30 mouse cellular contexts compared by ENCODE assay signal in the genomic region with DNA sequence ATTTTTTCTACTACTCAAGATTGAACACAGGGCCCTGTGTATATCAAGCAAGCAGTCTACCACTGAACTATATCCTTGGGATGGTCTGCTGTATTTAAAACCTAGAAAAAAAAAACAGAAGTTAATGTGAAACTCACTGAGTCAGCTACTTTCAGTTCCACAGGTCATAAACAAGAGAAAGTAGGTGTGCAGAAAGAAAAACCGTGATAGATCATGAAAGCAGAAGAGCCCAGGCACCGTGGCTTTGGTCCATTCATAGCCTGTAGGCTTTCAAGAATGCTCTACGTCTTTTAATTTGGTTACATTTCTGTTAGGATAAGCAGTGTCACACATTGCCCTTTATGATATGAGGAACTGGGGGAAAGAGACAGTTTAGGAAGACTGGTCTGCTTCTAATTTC. TPM values are rescaled to one million over a fixed set of nuclear protein-coding genes. Genes with fewer than 3 reads are reported as not detected.
A peak's percentile ranks its signal among the peaks of the same experiment; 100 is the strongest.
DNase-seq lines count a peak whose midpoint lies in the region; ATAC-seq and TF ChIP-seq lines count a peak whose summit lies in the region.
"Had no signal": no experiment of that assay in that cellular context is flagged by ENCODE, and none has a peak within 500 bp of the region (broad histone marks: within the 10 kb centered on the region; RNA-seq: fewer than 3 reads in every experiment).

No protein-coding gene starts in this region.

- H3K36me3 ChIP-seq in splenic B cell, adult 2 months (ENCODE audit: control insufficient read depth, insufficient read depth, low read length, poor library complexity, severe bottlenecking): no peaks in the 10 kb centered on the region
- H3K36me3 ChIP-seq in kidney, embryonic 16.5 days (ENCODE audit: insufficient read depth, low read length): no peaks in the 10 kb centered on the region
- H3K36me3 ChIP-seq in heart, adult 2 months (ENCODE audit: control insufficient read depth, insufficient read depth, low read length): no peaks in the 10 kb centered on the region
- H3K36me3 ChIP-seq: heart, embryonic 13.5 days; limb, embryonic 10.5 days; limb, embryonic 15.5 days; liver, embryonic 15.5 days; midbrain, embryonic 12.5 days had no signal

- intact Hi-C loops in heart, adult 2 months (cut with DNase I): no loop called here

- H3K4me3 ChIP-seq in bone marrow macrophage, adult 2 months (ENCODE audit: insufficient read depth, low read length): peak overlapping the region; percentile 35
- no peak overlapping the region for H3K4me3 ChIP-seq in kidney, embryonic 16.5 days (ENCODE audit: low read length)
- H3K4me3 ChIP-seq in heart, adult 2 months: no peak overlapping the region
- H3K4me3 ChIP-seq: erythroblast, embryonic 14.5 days; heart, embryonic 13.5 days; limb, embryonic 10.5 days; limb, embryonic 15.5 days; liver, embryonic 15.5 days; megakaryocyte, embryonic 14.5 days; midbrain, embryonic 12.5 days had no signal

- no peaks in the 10 kb centered on the region for H3K27me3 ChIP-seq in splenic B cell, adult 2 months (ENCODE audit: control insufficient read depth, insufficient read depth, low read length, poor library complexity, severe bottlenecking)
- no peaks in the 10 kb centered on the region for H3K27me3 ChIP-seq in kidney, embryonic 16.5 days (ENCODE audit: insufficient read depth, low read length)
- H3K27me3 ChIP-seq in heart, adult 2 months (ENCODE audit: control insufficient read depth, insufficient read depth, low read length): no peaks in the 10 kb centered on the region
- H3K27me3 ChIP-seq: heart, embryonic 13.5 days; limb, embryonic 15.5 days; liver, embryonic 15.5 days; megakaryocyte, embryonic 14.5 days; midbrain, embryonic 12.5 days had no signal

- H3K79me2 ChIP-seq in heart, adult 2 months (replicated peaks; ENCODE audit: control insufficient read depth, insufficient read depth, low read length): no peaks in the 10 kb centered on the region

- H3K27ac ChIP-seq in bone marrow macrophage, adult 2 months (ENCODE audit: insufficient read depth, low read depth, low read length): peak overlapping the region; percentile 64
- no peak overlapping the region for H3K27ac ChIP-seq in kidney, embryonic 16.5 days (ENCODE audit: low read length)
- no peak overlapping the region for H3K27ac ChIP-seq in heart, adult 2 months
- H3K27ac ChIP-seq: heart, embryonic 13.5 days; limb, embryonic 10.5 days; limb, embryonic 15.5 days; liver, embryonic 15.5 days; midbrain, embryonic 12.5 days; stomach, postnatal 0 days had no signal

- no peak overlapping the region for H3K4me2 ChIP-seq in kidney, embryonic 16.5 days (replicated peaks; ENCODE audit: low read depth, low read length)
- H3K4me2 ChIP-seq: heart, embryonic 13.5 days; limb, embryonic 15.5 days; liver, embryonic 15.5 days; lung, embryonic 14.5 days; midbrain, embryonic 12.5 days had no signal

- TF ChIP-seq CTCF in bone marrow macrophage, adult 2 months (IDR thresholded peaks at IDR 0.05; ENCODE audit: low read depth, low read length): no peak
- TF ChIP-seq CTCF in heart, adult 2 months (IDR thresholded peaks at IDR 0.05): no peak

- peaks cover 15% of the 10 kb centered on the region for H3K4me1 ChIP-seq in bone marrow macrophage, adult 2 months (ENCODE audit: control insufficient read depth, insufficient read depth, low read length)
- H3K4me1 ChIP-seq in kidney, embryonic 16.5 days (ENCODE audit: insufficient read depth, low read length): no peaks in the 10 kb centered on the region
- H3K4me1 ChIP-seq in heart, adult 2 months (ENCODE audit: control insufficient read depth, insufficient read depth, low read length): no peaks in the 10 kb centered on the region
- H3K4me1 ChIP-seq: heart, embryonic 13.5 days; limb, embryonic 10.5 days; limb, embryonic 15.5 days; liver, embryonic 15.5 days; midbrain, embryonic 12.5 days had no signal

- 88% methylated on average over 3 of the region's 3 CpGs for WGBS in kidney, embryonic 16.5 days
- WGBS in heart, adult 2 months: 72% methylated on average over 3 of the region's 3 CpGs

- peak; percentile 72 for DNase-seq in A20 (ENCODE audit: low read depth, low spot score)
- DNase-seq in splenic B cell, adult 2 months (ENCODE audit: low read depth, low spot score): peak; percentile 24
- no peak for DNase-seq in B cell, adult 2 months
- DNase-seq in heart, adult 2 months: no peak
- DNase-seq: adrenal gland, adult 8-10 months; cerebellum, adult 18-20 months; cerebellum, postnatal 10 days; forebrain, postnatal 0 days; gastrocnemius, postnatal 25 days; heart, postnatal 14 days; kidney, adult 9 months; kidney, postnatal 14 days; layer of hippocampus, adult 9-11 months; lung, embryonic 14.5 days; lung, postnatal 14 days; right cerebral cortex, postnatal 25 days; thymus, adult 2 months; thymus, postnatal 36 days had no signal

- ATAC-seq in hematopoietic stem cell, adult 5-6 weeks (replicated peaks in 1 of 2; ENCODE audit: insufficient read depth in 1 of 2, low FRiP score in 2 of 2, low TSS enrichment in 1 of 2, low read depth in 1 of 2, poor library complexity in 2 of 2, severe bottlenecking in 2 of 2): peak; percentile 45 to 49; a peak in 2 of 4 replicates
- no peak for ATAC-seq in kidney, embryonic 16.5 days (ENCODE audit: low FRiP score, low TSS enrichment)
- ATAC-seq: forebrain, postnatal 0 days; intestine, postnatal 0 days had no signal

- TF ChIP-seq EP300 in heart, adult 2 months (IDR thresholded peaks at IDR 0.05; ENCODE audit: insufficient read depth, low read depth, low read length): no peak

- H3K9ac ChIP-seq in kidney, embryonic 16.5 days (replicated peaks; ENCODE audit: low read length): no peak overlapping the region
- H3K9ac ChIP-seq in heart, adult 2 months (ENCODE audit: low read depth, low read length): no peak overlapping the region
- H3K9ac ChIP-seq: forebrain, postnatal 0 days; heart, embryonic 13.5 days; limb, embryonic 15.5 days; liver, embryonic 15.5 days; lung, embryonic 14.5 days; midbrain, embryonic 12.5 days had no signal

- TF ChIP-seq POLR2A in bone marrow macrophage, adult 2 months (IDR thresholded peaks at IDR 0.05; ENCODE audit: borderline replicate concordance, low read depth, low read length): no peak
- TF ChIP-seq POLR2A in heart, adult 2 months (IDR thresholded peaks at IDR 0.05; ENCODE audit: insufficient read depth, low read depth, low read length): no peak

- H3K9me3 ChIP-seq in kidney, embryonic 16.5 days (ENCODE audit: low read length): no peaks in the 10 kb centered on the region
- H3K9me3 ChIP-seq: heart, embryonic 13.5 days; limb, embryonic 10.5 days; limb, embryonic 15.5 days; liver, embryonic 15.5 days; midbrain, embryonic 12.5 days had no signal

RNA-seq across cellular contexts. Expression of gene Akirin2, which starts 24.0 kb away (rescaled TPM):
- 79.2 and 86.0 TPM in 2 replicates for polyA plus RNA-seq in bone marrow macrophage, adult 2 months (2012; ENCODE audit: insufficient read depth, insufficient read length, missing spikeins)
- 55.5 and 66.7 TPM in 2 replicates for total RNA-seq in hematopoietic stem cell, adult 5-6 weeks (2017)
- polyA plus RNA-seq in kidney, embryonic 16.5 days (2015; fragmentation: Nextera tagmentation; extraction: Ambion mirVana): 25.4 and 36.1 TPM in 2 replicates
- total RNA-seq in heart, adult 2 months (2021): 10 to 100 TPM; 54.5 to 62.4 TPM
- polyA plus RNA-seq in heart, adult 2 months (2012; rRNA removed): 23.8 and 36.1 TPM in 2 replicates

Comparison
In these comparisons a context has a peak if more than half of its experiments do, and no peak if none do; other contexts are left out.
1. DNase-seq: peak in A20 (single experiment) and splenic B cell, adult 2 months (single experiment); none in B cell, adult 2 months (0 of 2) and heart, adult 2 months (0 of 2).